Mouse (Mus musculus): Measurements from ENCODE around the gene Syde2. TPM values are rescaled to one million over a fixed set of nuclear protein-coding genes. Genes with fewer than 3 reads are reported as not detected.
"Not testable (repeated sequence)": the region's sequence is repeated elsewhere in the genome, so short reads cannot be mapped to it uniquely, and the experiment has no call there.

The Syde2 gene
- total RNA-seq, 2 experiments from 2014 or later, result 2.3 to 2.7 TPM

DNA sequence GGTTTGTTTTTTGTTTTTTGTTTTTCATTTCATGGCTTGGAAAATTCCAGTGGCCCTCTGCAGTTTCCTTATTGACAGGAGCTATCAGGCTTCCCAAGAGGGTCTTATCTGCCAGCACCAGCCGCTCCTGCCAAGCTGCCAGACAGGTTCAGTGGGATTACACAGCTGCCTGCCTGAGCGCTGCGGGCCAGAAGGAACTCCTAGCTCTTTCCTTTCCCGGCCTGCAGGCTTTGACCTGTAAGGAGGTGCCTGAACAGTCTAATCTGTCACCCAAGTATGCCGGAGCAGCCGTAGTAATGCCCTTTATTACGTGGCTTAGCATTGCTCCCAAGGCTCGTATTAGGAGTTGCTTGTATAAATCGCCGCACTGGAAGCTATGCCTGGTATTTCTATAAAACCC is 23.2 kb upstream of the Syde2 start:
- no peak for ATAC-seq (replicated peaks; ENCODE audit: poor library complexity, severe bottlenecking)

- not testable (repeated sequence) for ATAC-seq (replicated peaks; ENCODE audit: poor library complexity, severe bottlenecking)
These were observed 22.1 kb upstream of the Syde2 start for GRCm38 (mm10) chr3:145965583-145965982.

DNA sequence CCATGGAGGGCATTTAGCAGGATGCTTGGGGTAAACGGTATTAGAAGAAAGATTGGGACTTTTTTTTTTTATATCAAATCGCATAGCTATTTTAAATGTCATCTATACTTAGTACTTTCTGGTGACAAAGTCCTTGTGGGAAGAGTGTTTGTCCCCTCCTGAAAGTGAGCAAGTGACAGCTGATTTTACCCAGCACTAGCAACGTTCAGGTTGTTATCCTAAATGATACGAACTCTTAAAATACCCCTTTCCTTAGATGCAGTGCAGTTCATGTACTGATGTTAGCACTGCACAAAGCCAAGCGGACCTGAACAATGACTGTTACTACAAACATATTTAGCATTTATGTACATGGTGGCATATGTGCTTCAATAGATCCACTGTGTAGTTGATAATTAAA is 20.9 kb upstream of the Syde2 start:
- ATAC-seq (replicated peaks; ENCODE audit: poor library complexity, severe bottlenecking), result no peak

GRCm38 (mm10) chr3:145969031-145969501 is 18.6 kb upstream of the Syde2 start:
- ATAC-seq (replicated peaks; ENCODE audit: poor library complexity, severe bottlenecking), result peak; percentile 62

DNA sequence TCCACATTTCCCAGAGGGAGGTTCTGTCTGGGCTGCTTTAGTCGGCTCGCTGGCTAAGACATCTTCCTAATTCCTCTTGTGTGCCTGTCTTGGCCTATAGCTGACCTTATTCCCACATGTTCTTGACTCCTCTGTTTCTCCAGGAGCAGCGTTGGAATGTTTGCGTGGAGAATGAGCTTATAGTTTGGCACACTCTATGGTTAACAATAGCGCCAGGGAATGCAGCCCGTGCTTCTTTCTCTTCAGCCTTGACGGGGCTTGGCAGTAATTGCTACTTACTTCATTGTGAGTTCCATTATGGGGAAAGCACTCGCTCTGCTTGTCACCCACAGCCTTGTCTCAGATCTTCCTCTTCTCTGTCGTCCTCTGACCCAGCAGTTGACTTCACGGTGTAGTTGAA is 16.2 kb upstream of the Syde2 start:
- ATAC-seq (replicated peaks; ENCODE audit: poor library complexity, severe bottlenecking), result no peak

DNA sequence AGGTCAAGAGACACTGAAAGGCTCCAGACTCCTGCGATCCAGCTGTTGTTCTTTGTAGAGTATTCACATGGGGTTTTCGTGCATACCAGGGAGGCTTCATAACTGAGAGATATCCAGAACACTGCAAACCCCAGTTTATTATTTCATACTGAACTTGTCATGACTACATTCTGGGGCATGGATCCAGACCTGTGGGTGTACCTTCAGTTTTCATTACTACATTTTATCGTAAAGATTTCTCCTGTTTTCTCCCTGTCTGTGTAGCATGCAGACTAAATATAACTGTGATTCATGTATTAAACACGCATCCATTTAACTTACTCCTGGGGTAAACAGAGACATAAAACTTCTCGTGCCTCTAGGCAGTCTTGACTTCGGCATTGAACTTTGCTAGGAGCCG is 12.7 kb upstream of the Syde2 start:
- no peak for ATAC-seq (replicated peaks; ENCODE audit: poor library complexity, severe bottlenecking)

GRCm38 (mm10) chr3:145985333-145985925 is 2.2 kb upstream of the Syde2 start:
- ATAC-seq (replicated peaks; ENCODE audit: poor library complexity, severe bottlenecking), result peak; percentile 54

- no peak for ATAC-seq (replicated peaks; ENCODE audit: poor library complexity, severe bottlenecking)
These were observed 1.2 kb upstream of the Syde2 start for GRCm38 (mm10) chr3:145986317-145987001.

GRCm38 (mm10) chr3:145987970-145988683 is 457 bp downstream of the Syde2 start:
- peak; percentile 50 for ATAC-seq (replicated peaks; ENCODE audit: poor library complexity, severe bottlenecking)

DNA sequence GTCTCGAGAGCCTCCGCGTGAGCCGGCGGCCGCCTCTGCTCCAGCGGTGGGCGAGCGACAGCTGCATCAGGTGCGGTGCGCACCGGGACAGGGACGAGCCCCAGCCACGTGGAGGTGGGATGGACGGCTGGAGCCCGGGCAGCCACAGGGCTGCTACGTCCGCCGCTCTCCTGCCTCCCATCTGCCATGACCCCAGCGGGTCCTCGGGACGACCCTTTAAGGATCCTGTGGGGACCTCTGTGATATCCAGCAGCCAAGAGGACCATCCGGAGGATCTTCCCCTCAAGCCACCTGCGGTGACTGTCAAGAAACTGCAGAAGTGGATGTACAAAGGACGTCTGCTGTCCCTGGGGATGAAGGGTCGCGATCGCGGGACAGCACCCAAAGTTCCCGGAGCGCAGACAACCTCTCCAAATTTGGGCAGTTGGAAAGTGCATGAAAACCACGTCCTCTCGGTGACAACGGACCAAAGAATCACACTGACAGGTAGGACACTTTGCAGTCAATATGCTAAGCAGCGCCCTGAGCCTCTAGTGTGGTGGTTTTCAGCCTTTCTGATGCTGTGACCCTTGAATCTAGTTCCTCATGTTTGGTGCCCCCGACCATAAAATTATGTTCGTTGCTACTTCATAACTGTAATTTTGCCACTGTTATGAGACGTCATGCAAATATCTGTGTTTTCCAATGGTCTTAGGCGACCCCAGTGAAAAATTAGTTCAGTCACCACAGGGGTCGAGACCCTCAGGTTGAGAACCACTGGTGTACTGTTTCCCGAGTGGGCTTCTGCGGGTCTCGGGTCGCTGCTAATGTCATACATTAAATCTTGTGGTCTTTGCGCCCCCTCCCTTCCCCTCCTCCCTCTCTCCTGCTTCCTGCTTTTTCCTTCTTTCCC is 1.3 kb downstream of the Syde2 start:
- ATAC-seq (replicated peaks; ENCODE audit: poor library complexity, severe bottlenecking), result no peak

DNA sequence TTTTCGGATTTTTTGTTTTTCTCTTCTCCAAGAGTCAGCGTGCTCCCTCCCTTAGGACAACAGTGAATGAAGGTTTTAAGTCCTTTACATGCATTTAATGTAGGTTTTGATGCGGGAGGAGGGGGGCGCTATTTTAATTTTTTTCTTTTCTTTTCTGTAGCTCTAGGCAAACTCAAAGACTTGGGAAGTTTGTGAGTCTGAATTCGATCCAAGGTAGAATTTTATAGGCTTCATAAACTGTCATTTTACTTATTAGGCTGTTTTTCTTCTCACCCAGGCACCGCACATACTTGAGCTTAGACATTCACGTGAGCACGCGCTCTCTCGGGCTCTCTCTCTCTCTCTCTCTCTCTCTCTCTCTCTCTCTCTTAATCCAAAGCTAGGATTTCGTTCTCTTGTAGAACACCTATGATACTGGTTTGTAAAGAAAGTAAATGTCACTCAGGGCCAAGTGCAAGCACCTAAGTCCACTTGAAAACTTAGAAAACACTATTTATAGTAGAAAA is 2.0 kb downstream of the Syde2 start:
- no peak for ATAC-seq (replicated peaks; ENCODE audit: poor library complexity, severe bottlenecking)

DNA sequence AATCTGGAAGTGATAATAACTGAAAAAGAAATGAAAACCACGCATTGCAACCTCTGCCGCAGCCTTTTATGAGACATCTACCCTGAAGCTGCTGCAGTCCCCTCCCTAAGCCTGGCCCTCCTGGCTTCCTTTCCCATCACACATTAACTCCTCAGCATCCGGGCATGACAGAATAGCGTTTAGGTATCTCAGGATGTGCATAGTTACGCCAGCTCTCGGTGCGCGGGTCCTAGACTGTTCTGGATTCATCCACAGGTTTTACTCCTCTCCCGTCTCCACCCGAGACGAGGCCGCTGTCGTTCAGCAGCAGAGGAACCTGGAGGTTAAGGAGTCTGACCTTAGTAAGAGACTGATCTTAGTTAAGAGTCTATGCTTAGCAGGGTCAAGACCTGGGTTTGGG is 3.5 kb downstream of the Syde2 start:
- no peak for ATAC-seq (replicated peaks; ENCODE audit: poor library complexity, severe bottlenecking)

DNA sequence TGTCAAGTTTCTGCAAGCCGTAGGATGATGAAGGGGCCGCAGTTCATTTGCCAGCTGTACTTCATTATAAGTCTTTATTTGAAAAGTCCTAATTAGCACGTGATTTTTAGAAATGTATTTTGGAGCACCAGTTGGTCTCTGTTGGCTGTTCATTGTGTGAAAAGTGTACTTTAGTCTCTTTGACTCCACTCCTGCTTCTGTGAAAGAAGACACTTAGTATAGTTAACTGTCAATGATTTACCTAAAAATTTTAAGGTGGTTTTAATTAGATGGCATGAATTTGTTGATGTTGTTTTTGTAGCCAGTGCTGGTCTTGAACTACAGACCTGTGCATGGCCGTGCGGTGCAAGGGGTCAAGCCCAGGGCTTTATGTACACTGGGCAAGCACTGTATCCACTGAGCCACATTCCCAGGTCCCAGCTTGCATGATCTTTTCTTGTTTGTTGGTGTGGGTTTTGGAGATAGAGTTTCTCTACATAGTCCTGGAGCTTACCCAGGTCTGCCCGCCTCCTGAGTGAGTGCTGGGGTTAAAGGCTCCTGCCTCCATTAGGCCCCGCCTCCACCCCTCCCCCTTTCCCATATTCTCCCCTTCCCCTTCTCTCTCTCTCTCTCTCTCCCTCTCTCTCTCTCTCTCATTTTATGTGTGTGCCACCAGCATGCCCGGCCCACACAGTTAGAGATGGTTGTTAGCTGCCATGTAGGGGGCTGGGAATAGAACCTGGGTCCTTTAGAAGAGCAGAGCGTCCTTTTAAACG is 4.5 kb downstream of the Syde2 start:
- no peak for ATAC-seq (replicated peaks; ENCODE audit: poor library complexity, severe bottlenecking)

DNA sequence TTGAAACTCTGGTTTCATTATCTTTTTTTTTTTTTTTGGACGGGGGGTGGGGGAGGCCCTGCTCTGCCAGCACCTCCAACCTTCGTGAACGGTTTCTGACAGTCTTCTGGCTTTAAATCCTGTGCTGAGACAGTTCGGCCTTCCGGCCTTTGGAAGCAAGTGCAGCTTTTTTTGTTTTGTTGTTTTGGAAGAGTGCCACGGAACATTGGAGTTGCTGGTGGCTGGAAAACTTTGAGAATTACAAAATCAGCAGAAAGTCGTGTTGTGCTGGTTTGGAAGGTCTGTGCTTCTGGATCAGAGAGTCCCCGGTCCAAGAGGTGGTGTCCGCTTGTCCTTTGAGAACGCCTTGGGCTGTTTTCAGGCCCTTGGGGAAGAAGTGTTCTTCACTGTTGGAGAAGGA is 5.1 kb downstream of the Syde2 start:
- ATAC-seq (replicated peaks; ENCODE audit: poor library complexity, severe bottlenecking), result no peak

DNA sequence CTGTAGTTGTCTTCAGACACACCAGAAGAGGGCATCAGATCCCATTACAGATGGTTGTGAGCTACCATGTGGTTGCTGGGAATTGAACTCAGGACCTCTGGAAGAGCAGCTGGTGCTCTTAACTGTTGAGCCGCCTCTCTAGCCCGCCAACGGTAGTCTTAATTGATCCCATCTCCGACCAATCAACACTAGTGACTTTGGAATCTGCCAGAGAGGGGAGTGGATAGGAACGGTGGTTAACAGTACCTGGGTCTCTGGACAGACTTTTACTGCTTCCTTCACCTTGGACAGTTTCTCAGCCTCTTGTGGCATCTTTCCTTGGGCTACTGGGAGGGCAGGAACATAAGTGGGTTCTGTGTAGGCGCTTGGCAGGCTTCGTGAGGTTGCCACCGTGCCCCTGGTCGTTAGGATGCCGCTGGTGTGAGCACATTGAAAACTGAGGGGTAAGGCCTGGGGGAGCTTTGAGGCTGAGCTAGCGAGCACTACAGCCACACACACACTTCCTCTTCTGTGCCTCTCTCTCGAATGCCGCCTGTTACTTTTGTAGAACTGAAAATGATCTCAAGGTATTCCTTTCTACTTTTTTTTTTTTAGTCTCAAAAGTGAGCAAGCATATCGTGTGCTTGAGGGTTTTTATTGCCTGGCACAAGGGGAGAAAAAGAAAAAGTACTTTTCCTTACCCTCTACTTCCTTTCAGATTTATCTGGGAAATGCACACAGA is 6.0 kb downstream of the Syde2 start:
- peak; percentile 89 for ATAC-seq (replicated peaks; ENCODE audit: poor library complexity, severe bottlenecking)

- no peak for ATAC-seq (replicated peaks; ENCODE audit: poor library complexity, severe bottlenecking)
These were observed 7.8 kb downstream of the Syde2 start for GRCm38 (mm10) chr3:145995489-145995888.

GRCm38 (mm10) chr3:145996539-145996938 is 8.9 kb downstream of the Syde2 start:
- ATAC-seq (replicated peaks; ENCODE audit: poor library complexity, severe bottlenecking), result not testable (repeated sequence)

DNA sequence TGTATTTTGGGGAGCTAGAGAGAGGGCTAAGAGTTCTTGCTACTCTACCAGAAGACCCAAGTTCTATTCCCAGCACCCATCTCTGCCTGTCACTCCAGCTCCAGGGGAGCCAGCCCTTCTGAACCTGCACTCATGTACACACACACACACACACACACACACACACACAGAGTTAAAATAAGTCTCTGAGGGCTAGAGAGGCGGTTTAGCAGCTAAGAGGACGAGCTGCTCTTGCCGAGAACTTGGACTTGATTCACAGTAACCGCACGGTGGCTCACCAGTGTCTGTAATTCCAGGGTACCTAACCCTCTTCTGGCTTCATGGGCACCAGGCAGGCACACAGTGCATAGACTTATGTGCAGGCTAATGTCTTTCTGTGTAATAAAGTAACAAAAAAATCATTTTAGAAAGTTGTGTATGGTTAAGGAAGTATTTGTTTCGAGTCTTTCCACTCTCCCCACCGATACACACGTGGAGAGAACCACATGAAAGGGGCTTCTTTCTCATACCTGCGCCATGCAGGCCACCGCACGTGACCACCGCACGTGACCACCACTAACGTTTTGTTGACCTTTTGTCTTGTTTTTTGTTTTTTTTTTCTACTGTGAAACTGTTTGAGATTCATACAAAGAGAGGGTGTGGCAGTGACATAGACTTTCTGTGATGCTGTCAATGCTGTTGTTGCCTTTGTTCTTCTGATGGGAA is 16.8 kb downstream of the Syde2 start:
- ATAC-seq (replicated peaks; ENCODE audit: poor library complexity, severe bottlenecking), result no peak
